Mouse (Mus musculus) heart, adult 2 months (tissue): ENCODE data around the gene Kat14.

Source experiments
- CTCF ChIP-seq: fragments of 200-600 bp; IDR thresholded peaks from 2 replicates; pipeline ENCODE4 v1.8.1; 2022; ENCODE audit warnings: antibody characterized with exemption, mild to moderate bottlenecking, moderate library complexity
- EP300 ChIP-seq: fragments of 200-500 bp; IDR thresholded peaks from 2 replicates; pipeline ENCODE4 v1.6.1; 2011; ENCODE audit warnings: low read depth, low read length, control low read depth; ENCODE audit not compliant: insufficient read depth
- POLR2A ChIP-seq: fragments of 200-500 bp; IDR thresholded peaks from 2 replicates; pipeline ENCODE4 v1.6.1; 2011; ENCODE audit warnings: mild to moderate bottlenecking, low read depth, low read length, control low read depth; ENCODE audit not compliant: insufficient read depth

DNA sequence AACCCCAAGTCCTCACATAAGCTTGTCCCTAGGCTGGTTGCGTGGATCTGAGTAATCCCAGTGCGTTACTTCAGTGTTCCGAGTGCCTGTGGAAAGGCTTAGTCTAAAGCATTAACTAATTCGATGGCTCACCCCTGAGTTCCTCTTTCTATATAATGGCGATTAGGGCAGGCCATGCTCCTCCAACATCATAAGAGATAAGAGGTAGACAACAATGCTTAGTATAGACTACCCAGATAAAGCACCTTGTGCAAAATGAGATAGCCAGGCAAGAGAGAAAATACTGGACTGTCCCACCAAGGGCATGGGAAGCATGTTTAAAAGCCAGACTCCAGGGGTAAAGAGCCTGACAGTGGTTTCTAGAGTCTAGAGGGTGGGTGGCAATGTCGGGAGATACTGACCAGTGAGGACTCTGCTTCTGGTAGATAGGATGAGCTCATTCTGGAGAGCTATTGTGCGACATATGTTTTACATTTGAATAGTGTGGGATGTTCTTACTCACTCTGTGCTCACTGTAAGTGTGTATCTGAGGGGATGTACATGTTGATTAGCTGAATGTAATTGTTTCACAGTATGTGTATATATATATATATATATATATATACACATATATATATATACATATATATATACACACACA is 77.7 kb downstream of the Kat14 start:
- no peak for TF ChIP-seq CTCF
- TF ChIP-seq POLR2A, result no peak
- no peak for TF ChIP-seq EP300
